Mouse (Mus musculus): Measurements from ENCODE around the gene Dusp5.

DNA sequence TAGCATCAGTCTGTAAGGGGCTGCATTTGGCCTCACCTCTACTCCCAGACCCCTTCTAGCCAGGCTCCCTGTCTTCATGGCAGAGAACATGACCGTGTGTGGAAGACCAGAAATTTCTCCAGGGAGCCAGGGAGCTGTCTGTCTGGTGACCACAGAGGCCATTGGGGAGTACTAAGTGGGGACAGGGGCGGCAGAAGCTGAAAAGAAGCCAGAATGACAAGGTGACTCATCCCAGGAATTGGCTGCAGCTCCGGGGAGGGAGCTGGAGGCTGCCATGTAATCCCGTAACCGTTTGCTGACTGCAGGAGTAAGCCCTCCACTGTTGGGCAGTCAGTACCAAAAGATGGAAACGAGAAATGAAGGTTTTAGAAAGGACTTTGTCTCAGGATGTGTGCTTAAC is 3.1 kb downstream of the Dusp5 start:
- TF ChIP-seq CTCF (IDR thresholded peaks at IDR 0.05; ENCODE audit: insufficient read depth, low read length) (no peak), POLR2A (IDR thresholded peaks at IDR 0.05; ENCODE audit: borderline replicate concordance, extremely low read depth, low read depth, low read length) (no peak)
